Mouse (Mus musculus): ENCODE measurements around the gene Zdhhc23. TPM values are rescaled to one million over a fixed set of nuclear protein-coding genes. Genes with fewer than 3 reads are reported as not detected.

Gene Zdhhc23
- polyA plus RNA-seq, 1 experiment from 2014 or later = 1.2 TPM

DNA sequence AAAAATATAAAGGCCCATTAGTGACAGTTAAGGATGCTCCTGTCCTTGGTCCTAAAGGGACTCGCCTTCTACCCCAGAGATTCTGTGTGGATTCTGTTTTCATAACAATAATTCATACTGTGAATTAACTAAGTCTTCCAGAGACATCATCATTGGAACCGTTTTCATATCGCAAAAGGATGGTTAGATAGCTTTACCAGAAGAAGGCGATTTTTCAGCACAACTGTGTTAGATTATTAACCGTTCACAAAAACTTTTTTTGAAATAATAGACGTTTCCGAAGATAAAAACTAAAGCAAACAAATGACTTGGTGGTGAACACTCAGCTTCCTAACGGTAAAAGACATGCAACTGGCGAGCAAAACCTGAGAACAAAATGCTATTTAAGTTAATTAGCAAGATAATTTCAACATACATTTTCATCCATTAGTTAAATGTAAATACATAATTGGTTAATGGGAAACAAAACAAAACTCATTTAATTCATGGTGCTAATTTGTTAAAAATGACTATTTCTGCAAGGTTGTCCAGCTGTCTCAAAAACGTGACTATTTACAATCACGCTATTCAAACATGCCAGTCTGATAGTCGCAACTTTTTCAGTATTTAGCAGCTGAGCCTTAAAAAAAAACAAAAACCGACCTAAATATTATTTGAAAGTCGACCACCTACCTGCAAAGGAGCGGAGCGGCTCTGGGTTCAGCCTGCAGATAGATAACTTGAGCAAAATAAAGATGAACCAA lies 36.0 kb upstream of the Zdhhc23 start:
- Histone ChIP-seq H3K4me3 (ENCODE audit: low read depth, low read length) (peak overlapping the region; percentile 31), H3K9me3 (ENCODE audit: control insufficient read depth, low read length) (no peaks in the 10 kb centered on the region), H3K27me3 (replicated peaks; ENCODE audit: control insufficient read depth, insufficient read depth, low read length) (no peaks in the 10 kb centered on the region), H3K4me2 (ENCODE audit: low read depth, low read length) (peak overlapping the region; percentile 47), H3K4me1 (ENCODE audit: control insufficient read depth, insufficient read depth, low read length) (no peaks in the 10 kb centered on the region), H3K27ac (replicated peaks; ENCODE audit: low read depth, low read length) (no peak overlapping the region), H3K9ac (ENCODE audit: low read depth, low read length) (0 out of 2 replicates have a peak overlapping the region, but pooled peaks have one; percentile 34), H3K36me3 (ENCODE audit: control insufficient read depth, insufficient read depth, low read length) (no peaks in the 10 kb centered on the region)
- WGBS = 61% methylated on average over 16 of the region's 16 CpGs
- no peak for ATAC-seq (ENCODE audit: low read depth)
- no peak for DNase-seq (ENCODE audit: low spot score)

DNA sequence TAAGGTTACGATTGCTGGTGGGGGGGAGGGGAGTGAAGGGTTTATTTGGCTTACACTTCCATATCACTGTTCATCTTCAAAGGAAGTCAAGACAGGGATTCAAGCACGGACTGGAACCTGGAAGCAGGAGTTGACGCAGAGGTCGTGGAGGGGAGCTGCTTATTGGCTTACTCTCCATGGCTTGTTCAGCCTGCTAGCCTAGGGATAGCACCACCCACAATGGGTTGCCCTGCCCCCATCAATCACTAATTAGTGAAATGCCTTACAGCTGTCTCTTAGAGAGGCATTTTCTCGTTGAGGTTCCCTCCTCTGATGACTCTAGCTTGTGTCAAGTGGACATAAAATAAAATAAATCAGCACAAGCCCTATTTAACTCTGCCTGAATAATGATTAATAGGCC lies 31.4 kb upstream of the Zdhhc23 start:
- Histone ChIP-seq H3K27ac (replicated peaks; ENCODE audit: low read depth, low read length) (no peak overlapping the region), H3K4me1 (ENCODE audit: control insufficient read depth, insufficient read depth, low read length) (no peaks in the 10 kb centered on the region), H3K4me2 (ENCODE audit: low read depth, low read length) (no peak overlapping the region), H3K4me3 (ENCODE audit: low read depth, low read length) (no peak overlapping the region), H3K9me3 (ENCODE audit: control insufficient read depth, low read length) (no peaks in the 10 kb centered on the region), H3K27me3 (replicated peaks; ENCODE audit: control insufficient read depth, insufficient read depth, low read length) (no peaks in the 10 kb centered on the region), H3K36me3 (ENCODE audit: control insufficient read depth, insufficient read depth, low read length) (no peaks in the 10 kb centered on the region), H3K9ac (ENCODE audit: low read depth, low read length) (no peak overlapping the region)
- 58% methylated on average over 5 of the region's 5 CpGs for WGBS
- DNase-seq (ENCODE audit: low spot score) = no peak
- ATAC-seq (ENCODE audit: low read depth) = no peak

DNA sequence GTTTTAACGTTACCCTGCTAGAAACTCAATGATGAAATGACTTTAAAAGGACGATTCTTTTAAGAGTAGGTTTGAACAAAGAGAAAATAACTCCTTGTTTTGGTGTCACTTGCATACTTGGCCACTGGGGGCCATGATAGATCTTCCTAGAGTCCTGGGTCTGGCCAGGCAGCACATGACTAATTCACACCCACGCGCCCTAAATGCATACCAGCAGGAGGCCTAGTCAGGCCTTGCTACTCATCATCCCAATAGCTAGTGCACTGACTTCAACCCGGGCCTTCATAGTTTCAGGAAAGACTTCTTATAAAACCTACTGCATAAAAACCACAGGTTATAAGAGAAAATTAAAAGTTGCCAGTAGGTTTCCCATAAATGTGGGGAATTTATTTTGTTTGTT lies 22.5 kb upstream of the Zdhhc23 start:
- Histone ChIP-seq H3K9me3 (ENCODE audit: control insufficient read depth, low read length) (no peaks in the 10 kb centered on the region), H3K27me3 (replicated peaks; ENCODE audit: control insufficient read depth, insufficient read depth, low read length) (no peaks in the 10 kb centered on the region), H3K9ac (ENCODE audit: low read depth, low read length) (no peak overlapping the region), H3K36me3 (ENCODE audit: control insufficient read depth, insufficient read depth, low read length) (0 out of 2 replicates have a peak, but pooled peaks cover 3% of the 10 kb centered on the region), H3K4me1 (ENCODE audit: control insufficient read depth, insufficient read depth, low read length) (no peaks in the 10 kb centered on the region), H3K4me2 (ENCODE audit: low read depth, low read length) (no peak overlapping the region), H3K27ac (replicated peaks; ENCODE audit: low read depth, low read length) (no peak overlapping the region), H3K4me3 (ENCODE audit: low read depth, low read length) (no peak overlapping the region)
- DNase-seq (ENCODE audit: low spot score) = no peak
- ATAC-seq (ENCODE audit: low read depth) = no peak
- WGBS = 69% methylated on average over 5 of the region's 5 CpGs

DNA sequence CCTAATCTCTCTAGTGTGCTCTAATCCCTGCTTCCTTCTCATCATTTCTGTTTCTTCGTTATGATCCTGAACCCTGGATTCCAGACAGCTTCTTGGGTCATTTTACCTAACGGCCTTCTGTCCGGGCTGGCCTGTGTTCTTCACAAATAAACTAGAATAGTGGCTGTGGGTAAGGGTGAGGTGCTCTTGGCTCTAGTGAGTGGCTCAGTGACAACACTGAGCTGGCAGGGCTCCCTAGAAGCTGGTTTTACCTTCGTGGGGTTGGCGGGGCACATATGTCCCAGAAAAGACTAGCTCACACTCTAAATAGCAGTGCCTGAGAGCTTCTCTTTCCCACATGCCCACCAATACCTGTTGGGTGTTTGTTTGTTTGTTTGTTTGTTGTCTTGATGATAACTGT lies 19.9 kb upstream of the Zdhhc23 start:
- H3K4me2 ChIP-seq (ENCODE audit: low read depth, low read length) = no peak overlapping the region
- H3K4me1 ChIP-seq (ENCODE audit: control insufficient read depth, insufficient read depth, low read length) = no peaks in the 10 kb centered on the region
- DNase-seq (ENCODE audit: low spot score) (no peak), ATAC-seq (ENCODE audit: low read depth) (no peak)
- no peak overlapping the region for H3K9ac ChIP-seq (ENCODE audit: low read depth, low read length)
- WGBS = 78% methylated on average over 5 of the region's 5 CpGs
- H3K27me3 ChIP-seq (replicated peaks; ENCODE audit: control insufficient read depth, insufficient read depth, low read length) = no peaks in the 10 kb centered on the region
- H3K9me3 ChIP-seq (ENCODE audit: control insufficient read depth, low read length) = no peaks in the 10 kb centered on the region
- H3K36me3 ChIP-seq (ENCODE audit: control insufficient read depth, insufficient read depth, low read length) = 0 out of 2 replicates have a peak, but pooled peaks cover 3% of the 10 kb centered on the region
- no peak overlapping the region for H3K4me3 ChIP-seq (ENCODE audit: low read depth, low read length)
- no peak overlapping the region for H3K27ac ChIP-seq (replicated peaks; ENCODE audit: low read depth, low read length)

DNA sequence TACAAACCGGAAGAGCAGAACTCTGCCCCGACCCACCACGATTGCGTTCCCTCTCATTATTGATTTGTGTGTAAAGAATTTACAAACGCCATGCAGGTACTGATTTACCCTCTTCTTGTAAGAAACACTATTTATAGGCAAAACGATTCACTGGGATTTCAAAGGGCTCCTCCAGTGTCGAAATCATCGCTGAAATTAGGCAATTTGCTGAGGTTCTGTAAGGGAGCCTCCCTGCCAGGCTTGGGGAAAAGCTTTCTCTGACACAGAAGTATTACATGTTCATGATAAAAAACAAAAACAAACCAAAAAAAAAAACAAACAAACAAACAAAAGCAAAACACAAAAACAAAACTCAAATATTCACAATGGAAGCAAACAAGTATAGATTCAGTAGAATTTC lies 19.5 kb upstream of the Zdhhc23 start:
- ATAC-seq (ENCODE audit: low read depth) (no peak), DNase-seq (ENCODE audit: low spot score) (no peak)
- no peak overlapping the region for H3K27ac ChIP-seq (replicated peaks; ENCODE audit: low read depth, low read length)
- H3K4me1 ChIP-seq (ENCODE audit: control insufficient read depth, insufficient read depth, low read length) = no peaks in the 10 kb centered on the region
- 0 out of 2 replicates have a peak, but pooled peaks cover 3% of the 10 kb centered on the region for H3K36me3 ChIP-seq (ENCODE audit: control insufficient read depth, insufficient read depth, low read length)
- no peaks in the 10 kb centered on the region for H3K9me3 ChIP-seq (ENCODE audit: control insufficient read depth, low read length)
- H3K9ac ChIP-seq (ENCODE audit: low read depth, low read length) = no peak overlapping the region
- no peak overlapping the region for H3K4me2 ChIP-seq (ENCODE audit: low read depth, low read length)
- 81% methylated on average over 8 of the region's 8 CpGs for WGBS
- no peaks in the 10 kb centered on the region for H3K27me3 ChIP-seq (replicated peaks; ENCODE audit: control insufficient read depth, insufficient read depth, low read length)
- no peak overlapping the region for H3K4me3 ChIP-seq (ENCODE audit: low read depth, low read length)

DNA sequence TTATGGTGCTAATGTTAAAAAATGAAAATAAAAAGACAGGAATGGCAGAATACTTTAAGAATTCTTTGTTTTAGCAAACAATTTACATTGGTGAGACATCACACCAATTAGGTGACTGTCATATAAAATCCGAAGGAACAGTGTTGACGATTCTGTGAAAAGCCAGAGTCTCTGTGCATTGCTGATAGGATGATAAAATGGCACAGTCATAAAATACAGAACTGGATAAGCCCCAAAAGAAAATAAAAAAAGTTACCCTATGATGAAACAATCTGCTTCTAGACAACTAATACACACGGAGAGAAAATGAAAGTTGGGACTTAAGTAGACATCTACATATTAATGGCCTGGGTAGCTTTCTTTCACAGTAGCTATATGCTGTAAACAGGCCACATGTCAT lies 15.0 kb upstream of the Zdhhc23 start:
- no peak overlapping the region for H3K9ac ChIP-seq (ENCODE audit: low read depth, low read length)
- H3K36me3 ChIP-seq (ENCODE audit: control insufficient read depth, insufficient read depth, low read length) = no peaks in the 10 kb centered on the region
- H3K9me3 ChIP-seq (ENCODE audit: control insufficient read depth, low read length) = no peaks in the 10 kb centered on the region
- no peaks in the 10 kb centered on the region for H3K27me3 ChIP-seq (replicated peaks; ENCODE audit: control insufficient read depth, insufficient read depth, low read length)
- no peaks in the 10 kb centered on the region for H3K4me1 ChIP-seq (ENCODE audit: control insufficient read depth, insufficient read depth, low read length)
- H3K4me3 ChIP-seq (ENCODE audit: low read depth, low read length) = no peak overlapping the region
- DNase-seq (ENCODE audit: low spot score) (no peak), ATAC-seq (ENCODE audit: low read depth) (no peak)
- no peak overlapping the region for H3K4me2 ChIP-seq (ENCODE audit: low read depth, low read length)
- H3K27ac ChIP-seq (replicated peaks; ENCODE audit: low read depth, low read length) = no peak overlapping the region
- 90% methylated on average over 3 of the region's 3 CpGs for WGBS

DNA sequence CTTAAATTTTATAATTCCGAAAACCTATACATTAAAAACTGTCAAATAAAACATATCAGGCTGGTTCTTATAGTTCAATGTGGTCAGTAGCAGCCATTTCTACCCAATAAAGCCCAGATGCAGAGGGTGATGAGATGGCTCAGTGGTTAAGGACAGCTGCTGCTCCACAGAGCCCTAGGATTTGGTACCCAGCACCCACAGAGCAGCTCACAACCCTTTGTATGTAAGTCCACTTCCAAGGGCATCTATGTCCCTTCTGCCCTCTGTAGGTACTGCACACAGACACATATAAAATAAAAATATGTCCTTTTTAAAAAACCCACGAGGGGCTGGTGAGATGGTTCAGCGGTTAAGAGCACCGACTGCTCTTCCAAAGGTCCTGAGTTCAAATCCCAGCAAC lies 6.7 kb upstream of the Zdhhc23 start:
- Histone ChIP-seq H3K4me1 (ENCODE audit: control insufficient read depth, insufficient read depth, low read length) (no peaks in the 10 kb centered on the region), H3K27ac (replicated peaks; ENCODE audit: low read depth, low read length) (no peak overlapping the region), H3K27me3 (replicated peaks; ENCODE audit: control insufficient read depth, insufficient read depth, low read length) (no peaks in the 10 kb centered on the region), H3K36me3 (ENCODE audit: control insufficient read depth, insufficient read depth, low read length) (no peaks in the 10 kb centered on the region), H3K9me3 (ENCODE audit: control insufficient read depth, low read length) (no peaks in the 10 kb centered on the region), H3K4me2 (ENCODE audit: low read depth, low read length) (no peak overlapping the region), H3K9ac (ENCODE audit: low read depth, low read length) (no peak overlapping the region), H3K4me3 (ENCODE audit: low read depth, low read length) (no peak overlapping the region)
- 88% methylated on average over 4 of the region's 4 CpGs for WGBS
- DNase-seq (ENCODE audit: low spot score) (no peak), ATAC-seq (ENCODE audit: low read depth) (no peak)

DNA sequence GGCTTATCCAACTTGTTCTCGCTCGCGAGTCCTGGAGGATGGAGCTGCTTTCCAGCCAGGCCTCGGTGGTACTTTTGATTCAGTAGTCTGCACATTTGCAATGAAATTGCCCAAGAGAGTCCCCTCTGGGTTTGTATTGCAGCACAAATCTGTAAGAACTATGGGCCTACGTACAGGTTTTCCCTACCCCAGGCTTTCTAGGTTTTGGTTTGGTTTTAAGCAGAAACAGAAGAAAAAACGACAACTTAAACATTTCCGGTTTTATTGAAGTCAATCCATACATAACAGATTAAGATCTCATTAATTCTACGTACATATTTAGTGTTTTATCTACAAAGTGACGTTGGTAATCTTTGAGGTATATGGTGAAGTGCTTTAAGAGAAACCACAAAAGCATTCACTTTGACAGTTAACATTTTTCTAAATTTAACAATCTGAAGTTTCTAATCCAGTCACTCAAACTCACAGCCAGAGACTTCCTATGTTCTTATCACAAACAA lies 569 bp upstream of the Zdhhc23 start:
- no peaks in the 10 kb centered on the region for H3K4me1 ChIP-seq (ENCODE audit: control insufficient read depth, insufficient read depth, low read length)
- 22% methylated on average over 9 of the region's 9 CpGs for WGBS
- H3K4me2 ChIP-seq (ENCODE audit: low read depth, low read length) = peak overlapping the region; percentile 100
- DNase-seq (ENCODE audit: low spot score) (no peak), ATAC-seq (ENCODE audit: low read depth) (no peak)
- peaks cover 21% of the 10 kb centered on the region for H3K27me3 ChIP-seq (replicated peaks; ENCODE audit: control insufficient read depth, insufficient read depth, low read length)
- H3K9me3 ChIP-seq (ENCODE audit: control insufficient read depth, low read length) = no peaks in the 10 kb centered on the region
- peak overlapping the region; percentile 73 for H3K4me3 ChIP-seq (ENCODE audit: low read depth, low read length)
- no peaks in the 10 kb centered on the region for H3K36me3 ChIP-seq (ENCODE audit: control insufficient read depth, insufficient read depth, low read length)
- no peak overlapping the region for H3K27ac ChIP-seq (replicated peaks; ENCODE audit: low read depth, low read length)
- H3K9ac ChIP-seq (ENCODE audit: low read depth, low read length) = peak overlapping the region; percentile 69

DNA sequence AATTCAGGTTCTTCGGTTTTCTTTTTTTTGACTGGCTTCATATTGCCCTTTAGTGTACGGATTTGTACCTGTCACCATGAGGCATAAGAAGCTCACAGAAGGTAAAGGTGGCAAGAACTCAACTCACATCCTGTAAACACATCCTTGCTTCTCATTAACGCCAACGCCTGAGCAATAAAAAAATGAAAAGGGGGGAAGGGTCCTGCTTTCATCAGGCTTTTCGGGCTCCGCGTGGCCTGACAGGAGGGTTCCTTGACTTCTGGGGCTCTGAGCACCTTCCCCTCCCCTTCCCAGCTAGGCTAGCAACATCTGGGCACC lies 622 bp downstream of the Zdhhc23 start:
- Histone ChIP-seq H3K4me3 (ENCODE audit: low read depth, low read length) (peak overlapping the region; percentile 73), H3K9me3 (ENCODE audit: control insufficient read depth, low read length) (no peaks in the 10 kb centered on the region), H3K27ac (replicated peaks; ENCODE audit: low read depth, low read length) (no peak overlapping the region), H3K4me2 (ENCODE audit: low read depth, low read length) (peak overlapping the region; percentile 100), H3K4me1 (ENCODE audit: control insufficient read depth, insufficient read depth, low read length) (no peaks in the 10 kb centered on the region), H3K27me3 (replicated peaks; ENCODE audit: control insufficient read depth, insufficient read depth, low read length) (peaks cover 21% of the 10 kb centered on the region), H3K9ac (ENCODE audit: low read depth, low read length) (peak overlapping the region; percentile 69), H3K36me3 (ENCODE audit: control insufficient read depth, insufficient read depth, low read length) (no peaks in the 10 kb centered on the region)
- ATAC-seq (ENCODE audit: low read depth) (no peak), DNase-seq (ENCODE audit: low spot score) (no peak)
- WGBS = 11% methylated on average over 7 of the region's 7 CpGs

Data from embryonic facial prominence, embryonic 14.5 days (tissue).